Mouse (Mus musculus) MEL (cell line): ENCODE data around the gene Atxn10.

Experiments
- CTCF ChIP-seq, 3 experiments: IDR thresholded peaks in 2 of 3; conservative IDR thresholded peaks in 1 of 3; 2 replicates each; pipeline ENCODE4 v1.5.1; 2011 to 2012; ENCODE audit warnings: low read length in 3 of 3, low read depth in 2 of 3, mild to moderate bottlenecking in 2 of 3, improper control_type of control experiment in 1 of 3, inconsistent platforms in 1 of 3, mixed read lengths in 1 of 3, moderate library complexity in 1 of 3; ENCODE audit not compliant: control insufficient read depth in 1 of 3, insufficient read depth in 1 of 3, poor library complexity in 1 of 3, severe bottlenecking in 1 of 3
- GABPA ChIP-seq: IDR thresholded peaks from 2 replicates; pipeline ENCODE4 v1.6.1; 2012; ENCODE audit warnings: low read depth, mild to moderate bottlenecking, inconsistent platforms, low read length, improper control_type of control experiment, moderate library complexity
- GATA1 ChIP-seq: IDR thresholded peaks from 2 replicates; pipeline ENCODE4 v1.6.1; 2011; ENCODE audit warnings: low read depth, low read length, improper control_type of control experiment
- MAZ ChIP-seq: IDR thresholded peaks from 2 replicates; pipeline ENCODE4 v1.6.1; 2012; ENCODE audit warnings: low read depth, mild to moderate bottlenecking, inconsistent platforms, low read length, improper control_type of control experiment
- MEF2A ChIP-seq: IDR thresholded peaks from 2 replicates; pipeline ENCODE4 v1.6.1; 2014; ENCODE audit warnings: low read depth, mild to moderate bottlenecking, inconsistent platforms, low read length, improper control_type of control experiment; ENCODE audit not compliant: poor library complexity, insufficient replicate concordance, severe bottlenecking; ENCODE audit errors: extremely low read depth
- POLR2A ChIP-seq, 2 experiments: IDR thresholded peaks; 2 replicates each; pipeline ENCODE4 v1.6.1; 2011 to 2012; ENCODE audit warnings: low read length in 2 of 2, mild to moderate bottlenecking in 2 of 2, control low read depth in 1 of 2, improper control_type of control experiment in 1 of 2, low read depth in 1 of 2, moderate library complexity in 1 of 2; ENCODE audit not compliant: control insufficient read depth in 1 of 2, insufficient read depth in 1 of 2, poor library complexity in 1 of 2
- RAD21 ChIP-seq: IDR thresholded peaks from 2 replicates; pipeline ENCODE4 v1.6.1; 2011; ENCODE audit warnings: mild to moderate bottlenecking, low read depth, low read length, improper control_type of control experiment
- USF2 ChIP-seq, 2 experiments: IDR thresholded peaks; 2 replicates each; pipeline ENCODE4 v1.6.1; 2011 to 2012; ENCODE audit warnings: improper control_type of control experiment in 2 of 2, low read length in 2 of 2, borderline replicate concordance in 1 of 2, inconsistent platforms in 1 of 2, low read depth in 1 of 2, mild to moderate bottlenecking in 1 of 2; ENCODE audit not compliant: insufficient read depth in 1 of 2

GRCm38 (mm10) chr15:85497548-85497947, 161.5 kb downstream of the Atxn10 start:
- TF ChIP-seq GATA1 (no peak), CTCF (IDR thresholded peaks at IDR 0.05 in 2 of 3, conservative IDR thresholded peaks at IDR 0.05 in 1 of 3; ENCODE audit: control insufficient read depth in 1 of 3, insufficient read depth in 1 of 3, low read depth in 2 of 3, low read length in 3 of 3, poor library complexity in 1 of 3, severe bottlenecking in 1 of 3) (no peak), POLR2A (IDR thresholded peaks at IDR 0.05; ENCODE audit: control insufficient read depth in 1 of 2, insufficient read depth in 1 of 2, low read depth in 1 of 2, low read length in 2 of 2, poor library complexity in 1 of 2) (no peak), RAD21 (no peak), MEF2A (no peak), USF2 (IDR thresholded peaks at IDR 0.05; ENCODE audit: borderline replicate concordance in 1 of 2, insufficient read depth in 1 of 2, low read depth in 1 of 2, low read length in 2 of 2) (no peak), MAZ (no peak), GABPA (no peak)
